Mouse (Mus musculus) lung, adult 2 months (tissue): ENCODE measurements around the gene Urb1.

Source experiments
- CTCF ChIP-seq: fragments of 200-500 bp; IDR thresholded peaks from 2 replicates; pipeline ENCODE4 v1.5.1; 2011; ENCODE audit warnings: mild to moderate bottlenecking, low read length, control low read depth; ENCODE audit not compliant: insufficient read depth
- POLR2A ChIP-seq: fragments of 200-500 bp; IDR thresholded peaks from 2 replicates; pipeline ENCODE4 v1.6.1; 2011; ENCODE audit warnings: low read depth, mild to moderate bottlenecking, control low read depth, low read length, borderline replicate concordance; ENCODE audit errors: extremely low read depth

DNA sequence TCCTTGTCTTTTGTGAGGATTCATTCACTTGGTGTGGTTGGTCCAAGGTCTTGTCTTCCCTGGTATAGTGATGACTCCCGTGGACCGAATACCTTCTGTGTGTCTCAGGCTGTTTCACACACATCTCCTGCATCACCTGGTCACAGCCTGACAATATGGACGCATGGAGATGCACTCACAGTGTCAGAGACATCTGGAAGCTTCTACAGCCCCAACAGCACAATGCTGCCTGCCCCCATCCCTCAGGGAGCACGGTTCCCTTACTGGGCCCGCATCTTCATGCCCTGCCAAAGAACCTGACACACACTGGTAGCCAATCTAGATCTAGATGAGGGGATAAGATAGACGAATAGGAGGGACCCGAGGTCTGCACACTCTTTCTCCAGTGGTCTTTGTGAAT is 18.9 kb upstream of the Urb1 start:
- TF ChIP-seq POLR2A (no peak), CTCF (no peak)
